Mouse (Mus musculus) midbrain, embryonic 13.5 days (tissue): ENCODE data around the gene Cp. TPM values are rescaled to one million over a fixed set of nuclear protein-coding genes. Genes with fewer than 3 reads are reported as not detected.

ENCODE experiments used
- ATAC-seq: fragments of 200-750 bp; cut with Nextera tagmentation; 2 replicates; pipeline ENCODE4 v1.8.0; 2017; ENCODE audit warnings: mild to moderate bottlenecking, moderate TSS enrichment, moderate library complexity
- H3K27ac ChIP-seq: fragments of 300-500 bp; sonication (generic); 2 replicates; pipeline ENCODE4 v1.5.1; 2015; ENCODE audit warnings: inconsistent platforms, mild to moderate bottlenecking, moderate library complexity
- H3K27me3 ChIP-seq: fragments of 300-500 bp; sonication (generic); 2 replicates; pipeline ENCODE4 v1.6.1; 2015; ENCODE audit warnings: mild to moderate bottlenecking, inconsistent platforms
- H3K36me3 ChIP-seq: fragments of 300-500 bp; sonication (generic); 2 replicates; pipeline ENCODE4 v1.6.1; 2015; ENCODE audit warnings: mild to moderate bottlenecking, inconsistent platforms
- H3K4me1 ChIP-seq: fragments of 300-500 bp; sonication (generic); replicated peaks from 2 replicates; pipeline ENCODE4 v1.6.1; 2015; ENCODE audit warnings: inconsistent platforms
- H3K4me2 ChIP-seq: fragments of 300-500 bp; sonication (generic); replicated peaks from 2 replicates; pipeline ENCODE4 v1.6.1; 2015; ENCODE audit warnings: moderate library complexity, mild to moderate bottlenecking, inconsistent platforms
- H3K4me3 ChIP-seq: fragments of 300-500 bp; sonication (generic); replicated peaks from 2 replicates; pipeline ENCODE4 v1.5.1; 2015; ENCODE audit warnings: mild to moderate bottlenecking, inconsistent platforms
- H3K9ac ChIP-seq: fragments of 300-500 bp; sonication (generic); replicated peaks from 2 replicates; pipeline ENCODE4 v1.6.1; 2015; ENCODE audit warnings: mild to moderate bottlenecking, inconsistent platforms
- H3K9me3 ChIP-seq: fragments of 300-500 bp; sonication (generic); 2 replicates; pipeline ENCODE4 v1.6.1; 2016; ENCODE audit warnings: mild to moderate bottlenecking, inconsistent platforms
- WGBS: fragments of 180-500 bp; shearing (Covaris S2); methylation state at CpG from one replicate; pipeline ENCODE4 v1.1.7; 2015; 5-methylcytosine and 5-hydroxymethylcytosine counted together
- polyA plus RNA-seq: library from polyadenylated mRNA; unstranded; fragments of >200 nt; fragmentation: Nextera tagmentation; extraction: Ambion mirVana; gene quantifications from 2 replicates; pipeline ENCODE4 v1.2.1, GENCODE M21; 2015

Gene Cp
- polyA plus RNA-seq, 1 experiment from 2014 or later, result 8.9 TPM

- Histone ChIP-seq H3K4me1 (no peaks in the 10 kb centered on the region), H3K4me3 (no peak overlapping the region), H3K36me3 (no peaks in the 10 kb centered on the region), H3K4me2 (no peak overlapping the region), H3K9ac (no peak overlapping the region), H3K9me3 (no peaks in the 10 kb centered on the region), H3K27ac (no peak overlapping the region), H3K27me3 (no peaks in the 10 kb centered on the region)
- ATAC-seq, result no peak
- WGBS, result 63% methylated on average over 4 of the region's 4 CpGs
Observed at GRCm38 (mm10) chr3:19966072-19966471, 9.2 kb downstream of the Cp start.

DNA sequence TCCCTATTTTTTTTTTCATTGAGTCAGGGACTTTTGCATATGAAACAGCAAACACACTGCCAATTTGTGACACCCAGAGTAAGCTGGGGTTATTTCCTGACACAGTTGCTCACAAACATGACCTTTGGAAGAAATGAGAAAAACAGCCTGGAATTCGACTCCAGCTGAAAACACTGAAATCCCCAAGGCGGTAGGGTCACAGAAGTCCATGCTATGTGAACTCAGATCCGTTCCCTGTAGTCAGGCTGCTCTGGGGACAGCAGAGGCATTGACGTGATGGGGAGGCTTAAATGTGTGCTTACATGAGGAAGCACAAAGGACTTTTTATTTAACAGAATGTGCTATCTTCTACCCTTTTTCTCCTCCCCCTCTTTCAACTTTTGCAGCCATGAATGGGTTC is 21.6 kb downstream of the Cp start:
- Histone ChIP-seq H3K9ac (no peak overlapping the region), H3K36me3 (no peaks in the 10 kb centered on the region), H3K4me2 (no peak overlapping the region), H3K4me3 (no peak overlapping the region), H3K27ac (no peak overlapping the region), H3K9me3 (no peaks in the 10 kb centered on the region), H3K27me3 (no peaks in the 10 kb centered on the region), H3K4me1 (no peaks in the 10 kb centered on the region)
- no peak for ATAC-seq
- WGBS, result 64% methylated on average over 4 of the region's 4 CpGs

GRCm38 (mm10) chr3:19981156-19981555 is 24.3 kb downstream of the Cp start:
- no peak for ATAC-seq
- Histone ChIP-seq H3K9me3 (no peaks in the 10 kb centered on the region), H3K4me2 (no peak overlapping the region), H3K36me3 (no peaks in the 10 kb centered on the region), H3K9ac (no peak overlapping the region), H3K4me3 (no peak overlapping the region), H3K27ac (no peak overlapping the region), H3K4me1 (no peaks in the 10 kb centered on the region), H3K27me3 (no peaks in the 10 kb centered on the region)
- WGBS, result 90% methylated on average over 2 of the region's 2 CpGs

DNA sequence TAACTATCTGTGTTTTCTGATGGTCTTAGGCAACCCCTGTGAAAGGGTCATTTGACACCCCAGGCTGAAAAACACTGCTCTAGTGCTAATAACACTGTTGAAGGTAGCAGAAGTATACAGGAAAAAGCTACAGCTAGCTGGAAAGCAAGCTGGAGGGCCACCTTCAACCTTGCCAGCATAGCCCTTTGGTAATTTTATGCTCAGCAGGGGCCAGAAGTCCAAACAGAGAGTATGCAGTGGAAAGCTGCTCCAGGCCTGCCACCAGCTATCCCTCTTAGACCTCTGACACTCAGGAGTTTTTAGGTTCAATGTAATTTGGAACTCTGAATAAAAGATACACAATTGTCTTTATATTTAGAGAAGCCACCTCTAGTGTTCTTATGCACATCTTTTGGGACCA is 26.0 kb downstream of the Cp start:
- Histone ChIP-seq H3K27me3 (no peaks in the 10 kb centered on the region), H3K4me1 (no peaks in the 10 kb centered on the region), H3K9me3 (no peaks in the 10 kb centered on the region), H3K4me2 (no peak overlapping the region), H3K27ac (no peak overlapping the region), H3K36me3 (no peaks in the 10 kb centered on the region), H3K9ac (no peak overlapping the region), H3K4me3 (no peak overlapping the region)
- ATAC-seq, result no peak

DNA sequence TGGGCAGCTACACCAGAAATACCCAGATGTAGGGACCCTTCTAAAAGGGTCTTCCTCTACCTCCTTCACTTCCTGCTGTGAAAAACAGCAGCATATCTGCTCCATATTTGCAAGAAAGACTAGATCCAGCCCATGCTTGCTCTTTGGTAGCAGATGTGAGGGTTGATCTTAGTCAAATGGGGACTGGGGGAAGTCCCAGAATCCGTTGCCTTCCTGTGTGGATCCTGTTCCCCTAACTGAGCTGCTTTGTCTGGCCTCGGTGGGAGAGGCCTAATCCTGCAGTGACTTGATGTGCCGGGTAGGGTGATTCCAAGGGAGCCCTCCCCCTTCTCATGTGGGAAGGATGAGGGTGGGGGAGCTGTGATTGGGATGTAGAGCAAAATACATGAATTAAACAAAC is 29.3 kb downstream of the Cp start:
- no peak overlapping the region for H3K4me3 ChIP-seq
- no peak for ATAC-seq
- H3K9me3 ChIP-seq, result no peaks in the 10 kb centered on the region
- no peaks in the 10 kb centered on the region for H3K27me3 ChIP-seq
- H3K36me3 ChIP-seq, result no peaks in the 10 kb centered on the region
- H3K9ac ChIP-seq, result no peak overlapping the region
- WGBS, result 7% methylated on average over 3 of the region's 3 CpGs
- no peak overlapping the region for H3K4me2 ChIP-seq
- H3K27ac ChIP-seq, result no peak overlapping the region
- no peaks in the 10 kb centered on the region for H3K4me1 ChIP-seq

DNA sequence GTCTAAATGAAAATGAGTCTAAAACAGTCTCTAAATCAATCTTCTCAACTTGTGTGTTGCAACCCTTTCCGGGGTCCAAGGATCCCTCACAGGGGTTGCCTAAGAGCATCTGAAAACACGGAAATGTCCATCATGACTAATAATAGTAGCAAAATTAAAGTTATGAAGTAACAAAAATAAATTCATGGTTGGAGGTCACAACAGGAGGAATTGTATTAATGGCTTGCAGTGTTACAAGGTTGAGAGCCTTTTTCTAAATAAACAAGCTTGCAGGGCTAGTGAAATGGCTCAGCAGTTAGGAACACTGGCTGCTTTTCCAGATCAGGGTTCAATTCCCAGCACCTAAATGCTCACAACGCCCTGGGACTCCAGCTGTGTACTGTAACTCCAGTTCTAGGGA is 33.2 kb downstream of the Cp start:
- H3K9ac ChIP-seq, result no peak overlapping the region
- 82% methylated on average over 3 of the region's 3 CpGs for WGBS

DNA sequence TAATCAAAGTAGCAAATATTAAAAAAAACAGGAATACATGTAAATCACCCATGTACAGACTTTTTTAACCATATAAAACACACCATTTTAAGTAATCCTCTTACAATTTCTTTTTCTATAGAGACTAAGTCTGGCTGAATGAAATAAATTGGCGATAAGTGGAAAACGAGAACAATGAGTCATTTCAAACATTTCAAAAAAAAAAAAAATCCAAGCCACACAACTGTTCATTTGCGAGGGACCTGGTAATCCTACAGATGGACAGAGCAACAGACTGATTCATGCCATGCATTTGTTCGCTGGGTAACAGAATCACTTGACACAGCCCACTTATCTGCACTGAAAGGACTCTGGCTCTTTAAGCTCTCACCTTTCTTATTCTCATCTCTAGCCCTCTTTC is 35.5 kb downstream of the Cp start:
- 60% methylated on average over 4 of the region's 4 CpGs for WGBS
- ATAC-seq, result no peak
- Histone ChIP-seq H3K36me3 (peaks cover 13% of the 10 kb centered on the region), H3K4me2 (no peak overlapping the region), H3K9ac (no peak overlapping the region), H3K4me1 (no peaks in the 10 kb centered on the region), H3K27me3 (no peaks in the 10 kb centered on the region), H3K27ac (no peak overlapping the region), H3K4me3 (no peak overlapping the region), H3K9me3 (no peaks in the 10 kb centered on the region)

More for the DNA sequence above, 33.2 kb downstream of the Cp start:
- Histone ChIP-seq H3K27ac (no peak overlapping the region), H3K4me3 (no peak overlapping the region), H3K4me1 (no peaks in the 10 kb centered on the region), H3K27me3 (no peaks in the 10 kb centered on the region), H3K36me3 (no peaks in the 10 kb centered on the region), H3K9me3 (no peaks in the 10 kb centered on the region), H3K4me2 (no peak overlapping the region)
- ATAC-seq, result no peak

GRCm38 (mm10) chr3:19999551-19999950 is 42.7 kb downstream of the Cp start:
- ATAC-seq, result no peak
- Histone ChIP-seq H3K4me1 (no peaks in the 10 kb centered on the region), H3K4me3 (no peak overlapping the region), H3K27ac (no peak overlapping the region), H3K9ac (no peak overlapping the region), H3K27me3 (no peaks in the 10 kb centered on the region), H3K4me2 (no peak overlapping the region), H3K36me3 (peaks cover 38% of the 10 kb centered on the region), H3K9me3 (no peaks in the 10 kb centered on the region)
- 87% methylated on average over 2 of the region's 2 CpGs for WGBS

DNA sequence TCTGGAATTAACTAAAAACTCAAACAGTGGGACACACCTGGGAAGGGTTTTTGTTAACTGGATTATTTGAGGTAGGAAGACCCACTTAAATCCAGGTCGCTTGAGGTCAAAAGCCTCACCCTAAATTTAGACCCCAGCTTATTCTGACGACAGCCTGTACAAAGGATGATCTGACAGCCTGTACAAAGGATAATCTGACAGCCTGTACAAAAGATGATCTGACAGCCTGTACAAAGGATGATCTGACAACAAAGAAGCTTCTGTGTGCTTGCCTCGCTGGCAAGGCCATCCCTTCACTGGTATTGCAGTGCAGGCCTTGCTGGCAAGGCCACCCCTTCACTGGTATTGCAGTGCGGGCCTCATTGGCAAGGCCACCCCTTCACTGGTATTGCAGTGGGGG is 44.0 kb downstream of the Cp start:
- Histone ChIP-seq H3K4me2 (no peak overlapping the region), H3K36me3 (peaks cover 33% of the 10 kb centered on the region), H3K9me3 (no peaks in the 10 kb centered on the region), H3K27ac (no peak overlapping the region), H3K4me3 (no peak overlapping the region), H3K4me1 (no peaks in the 10 kb centered on the region), H3K9ac (no peak overlapping the region), H3K27me3 (no peaks in the 10 kb centered on the region)
- ATAC-seq, result no peak
- 54% methylated on average over 4 of the region's 4 CpGs for WGBS

- Histone ChIP-seq H3K4me1 (no peaks in the 10 kb centered on the region), H3K9ac (no peak overlapping the region), H3K4me2 (no peak overlapping the region), H3K9me3 (no peaks in the 10 kb centered on the region), H3K27me3 (no peaks in the 10 kb centered on the region), H3K4me3 (no peak overlapping the region), H3K27ac (no peak overlapping the region), H3K36me3 (peaks cover 22% of the 10 kb centered on the region; the same call in 1 of the 2 replicates)
- no peak for ATAC-seq
- WGBS, result 80% methylated on average over 5 of the region's 5 CpGs
Observed at GRCm38 (mm10) chr3:20002786-20003185, 45.9 kb downstream of the Cp start.

DNA sequence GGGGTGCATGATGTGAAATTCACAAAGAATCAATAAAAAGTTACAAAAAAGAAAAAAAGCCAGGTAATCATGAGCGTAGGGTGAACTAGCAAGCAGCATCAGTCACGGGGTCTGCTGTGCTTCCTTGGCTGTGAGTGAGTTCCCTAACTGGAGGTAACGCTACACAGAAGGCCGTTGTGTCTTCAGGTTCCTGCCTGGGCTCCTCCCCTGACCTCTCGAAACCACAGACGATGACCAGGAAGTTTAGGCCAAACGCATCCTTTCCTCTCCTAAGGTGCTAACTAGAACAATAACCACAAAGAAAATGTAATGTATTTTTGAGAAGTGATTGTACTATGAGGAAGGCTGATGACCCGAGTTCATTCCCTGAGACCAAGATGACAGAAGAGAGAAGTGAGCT is 47.6 kb downstream of the Cp start:
- Histone ChIP-seq H3K4me1 (no peaks in the 10 kb centered on the region), H3K4me3 (no peak overlapping the region), H3K27ac (no peak overlapping the region), H3K36me3 (peaks cover 26% of the 10 kb centered on the region), H3K4me2 (no peak overlapping the region), H3K9me3 (no peaks in the 10 kb centered on the region), H3K9ac (no peak overlapping the region), H3K27me3 (no peaks in the 10 kb centered on the region)
- no peak for ATAC-seq
- whole genome bisulfite sequencing, result 96% methylated on average over 8 of the region's 8 CpGs

DNA sequence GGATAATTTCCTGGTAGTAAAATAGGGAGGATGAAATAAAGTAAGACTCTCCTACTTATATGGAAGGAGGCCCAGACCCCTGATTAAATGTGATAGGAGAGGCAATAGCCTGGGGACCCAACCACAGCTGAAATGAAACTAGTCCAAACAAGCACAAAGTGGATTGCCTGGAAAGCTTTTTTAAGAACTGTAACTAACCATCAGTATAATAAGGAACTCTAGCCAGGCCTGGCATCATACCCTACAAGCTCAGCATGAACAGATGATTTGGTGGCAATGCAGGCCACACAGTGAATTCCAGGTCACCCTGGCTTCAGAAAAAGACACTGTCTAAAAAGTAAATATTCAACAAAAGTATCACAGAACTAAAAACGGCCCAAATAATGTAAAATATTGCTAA is 48.8 kb downstream of the Cp start:
- Histone ChIP-seq H3K9ac (no peak overlapping the region), H3K4me1 (no peaks in the 10 kb centered on the region), H3K27ac (no peak overlapping the region), H3K27me3 (no peaks in the 10 kb centered on the region), H3K36me3 (peaks cover 30% of the 10 kb centered on the region), H3K4me2 (no peak overlapping the region), H3K9me3 (no peaks in the 10 kb centered on the region), H3K4me3 (no peak overlapping the region)
- no peak for ATAC-seq
- 79% methylated on average over 1 of the region's 1 CpGs for WGBS

DNA sequence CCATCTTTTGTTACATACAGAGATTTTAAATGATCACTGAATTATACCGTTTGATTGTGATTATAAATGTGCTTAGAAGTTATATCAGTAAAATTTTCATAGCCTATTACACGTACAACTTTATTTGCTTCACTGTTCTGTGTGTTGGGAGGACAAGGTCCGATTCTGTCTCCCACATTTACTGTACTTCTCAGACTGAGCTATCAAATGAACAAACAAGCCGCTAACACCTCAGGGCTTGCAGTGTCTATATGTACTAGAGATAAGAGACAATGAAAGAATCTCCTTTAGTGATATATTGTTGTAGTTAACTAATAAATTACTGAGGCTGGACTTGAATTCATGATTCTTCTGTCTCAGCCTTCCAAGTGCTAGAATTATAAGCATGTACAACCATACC is 50.4 kb downstream of the Cp start:
- Histone ChIP-seq H3K36me3 (peaks cover 25% of the 10 kb centered on the region), H3K4me3 (no peak overlapping the region), H3K9ac (no peak overlapping the region), H3K27ac (no peak overlapping the region), H3K4me1 (no peaks in the 10 kb centered on the region), H3K9me3 (no peaks in the 10 kb centered on the region), H3K4me2 (no peak overlapping the region), H3K27me3 (no peaks in the 10 kb centered on the region)
- WGBS, result 96% methylated on average over 4 of the region's 4 CpGs
- ATAC-seq, result no peak
